ENCODE assay signal across 33 mouse cellular contexts in the genomic region with DNA sequence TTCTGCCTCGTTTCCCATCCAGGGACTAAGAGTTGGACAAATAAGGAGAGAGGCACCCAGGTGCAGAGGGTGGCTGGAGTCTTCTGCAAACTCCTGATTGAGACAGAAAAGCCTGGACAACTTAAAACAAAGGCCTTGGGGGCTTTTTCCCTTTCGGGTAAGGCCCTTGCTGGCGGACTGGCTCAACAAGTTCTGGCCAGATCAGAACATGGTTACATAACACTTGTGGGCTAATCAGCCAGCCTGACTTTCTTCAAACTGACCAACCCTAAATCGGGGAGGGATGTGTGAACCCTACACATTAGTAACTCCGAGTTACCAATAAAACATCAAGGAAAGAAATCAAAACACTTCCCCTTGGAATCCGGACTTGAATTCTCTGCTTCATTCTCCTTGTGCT. TPM values are rescaled to one million over a fixed set of nuclear protein-coding genes. Genes with fewer than 3 reads are reported as not detected.
DNase-seq lines count a peak whose midpoint lies in the region; ATAC-seq and TF ChIP-seq lines count a peak whose summit lies in the region.
"Had no signal": no experiment of that assay in that cellular context is flagged by ENCODE, and none has a peak within 500 bp of the region (broad histone marks: within the 10 kb centered on the region; RNA-seq: fewer than 3 reads in every experiment).

No protein-coding gene starts in this region.

- no peaks in the 10 kb centered on the region for H3K36me3 ChIP-seq in lung, embryonic 16.5 days (ENCODE audit: control insufficient read depth, insufficient read depth, low read length)
- no peaks in the 10 kb centered on the region for H3K36me3 ChIP-seq in ES-Bruce4 (ENCODE audit: control insufficient read depth, insufficient read depth, low read length, poor library complexity, severe bottlenecking)
- H3K36me3 ChIP-seq: embryonic facial prominence, embryonic 12.5 days; forebrain, embryonic 10.5 days; forebrain, embryonic 15.5 days; heart, embryonic 13.5 days; hindbrain, embryonic 15.5 days; limb, embryonic 10.5 days; limb, embryonic 15.5 days; midbrain, embryonic 15.5 days; neural tube, embryonic 15.5 days had no signal

- no peak overlapping the region for H3K4me3 ChIP-seq in lung, embryonic 16.5 days (ENCODE audit: low read length)
- H3K4me3 ChIP-seq in ES-Bruce4 (ENCODE audit: low read depth, low read length) = no peak overlapping the region
- H3K4me3 ChIP-seq: embryonic facial prominence, embryonic 12.5 days; forebrain, embryonic 10.5 days; forebrain, embryonic 15.5 days; heart, embryonic 13.5 days; hindbrain, embryonic 15.5 days; limb, embryonic 10.5 days; limb, embryonic 15.5 days; midbrain, embryonic 15.5 days; neural tube, embryonic 15.5 days had no signal

- H3K27me3 ChIP-seq in lung, embryonic 16.5 days (ENCODE audit: control insufficient read depth, insufficient read depth, low read depth, low read length) = no peaks in the 10 kb centered on the region
- H3K27me3 ChIP-seq in ES-Bruce4 (ENCODE audit: control insufficient read depth, insufficient read depth, low read length, poor library complexity, severe bottlenecking) = no peaks in the 10 kb centered on the region
- H3K27me3 ChIP-seq: embryonic facial prominence, embryonic 12.5 days; forebrain, embryonic 15.5 days; heart, embryonic 13.5 days; hindbrain, embryonic 15.5 days; limb, embryonic 15.5 days; midbrain, embryonic 15.5 days; neural tube, embryonic 15.5 days had no signal

- H3K9ac ChIP-seq in lung, embryonic 16.5 days (ENCODE audit: low read length) = peak overlapping the region; percentile 1; the same call in 1 of the 2 replicates
- H3K9ac ChIP-seq in ES-Bruce4 (ENCODE audit: low read depth, poor library complexity, severe bottlenecking) = peak overlapping the region; percentile 41; the same call in 1 of the 2 replicates
- H3K9ac ChIP-seq: embryonic facial prominence, embryonic 12.5 days; forebrain, embryonic 15.5 days; heart, embryonic 13.5 days; hindbrain, embryonic 15.5 days; limb, embryonic 15.5 days; liver, embryonic 14.5 days; midbrain, embryonic 15.5 days; neural tube, embryonic 15.5 days had no signal

- peaks cover 2% of the 10 kb centered on the region; the same call in 1 of the 2 replicates for H3K4me1 ChIP-seq in lung, embryonic 16.5 days (replicated peaks; ENCODE audit: control insufficient read depth, insufficient read depth, low read length)
- peaks cover 4% of the 10 kb centered on the region for H3K4me1 ChIP-seq in ES-Bruce4 (ENCODE audit: control insufficient read depth, insufficient read depth, low read length)
- H3K4me1 ChIP-seq: forebrain, embryonic 15.5 days; hindbrain, embryonic 15.5 days; midbrain, embryonic 15.5 days; neural tube, embryonic 15.5 days had no signal

- TF ChIP-seq EP300 in ES-Bruce4 (IDR thresholded peaks at IDR 0.05; ENCODE audit: insufficient read depth, low read depth, low read length) = no peak

- 43% methylated on average over 6 of the region's 6 CpGs for WGBS in lung, embryonic 16.5 days

- H3K27ac ChIP-seq in lung, embryonic 16.5 days (ENCODE audit: low read length) = peak overlapping the region; percentile 41; the same call in 1 of the 2 replicates
- H3K27ac ChIP-seq in ES-Bruce4 (ENCODE audit: insufficient read depth, low read length) = no peak overlapping the region
- H3K27ac ChIP-seq: embryonic facial prominence, embryonic 12.5 days; forebrain, embryonic 10.5 days; forebrain, embryonic 15.5 days; heart, embryonic 13.5 days; hindbrain, embryonic 15.5 days; kidney, postnatal 0 days; limb, embryonic 10.5 days; limb, embryonic 15.5 days; liver, embryonic 14.5 days; midbrain, embryonic 15.5 days; neural tube, embryonic 15.5 days had no signal

- no peaks in the 10 kb centered on the region for H3K9me3 ChIP-seq in lung, embryonic 16.5 days (ENCODE audit: control insufficient read depth, low read length)
- H3K9me3 ChIP-seq in ES-Bruce4 (replicated peaks; ENCODE audit: control insufficient read depth, insufficient read depth, low read length, poor library complexity, severe bottlenecking) = no peaks in the 10 kb centered on the region
- H3K9me3 ChIP-seq: embryonic facial prominence, embryonic 12.5 days; forebrain, embryonic 10.5 days; forebrain, embryonic 15.5 days; heart, embryonic 13.5 days; hindbrain, embryonic 15.5 days; limb, embryonic 10.5 days; limb, embryonic 15.5 days; midbrain, embryonic 15.5 days; neural tube, embryonic 15.5 days had no signal

- H3K4me2 ChIP-seq in lung, embryonic 16.5 days (ENCODE audit: low read depth, low read length) = no peak overlapping the region
- H3K4me2 ChIP-seq: embryonic facial prominence, embryonic 12.5 days; forebrain, embryonic 15.5 days; heart, embryonic 13.5 days; hindbrain, embryonic 15.5 days; limb, embryonic 15.5 days; midbrain, embryonic 15.5 days; neural tube, embryonic 15.5 days had no signal

- TF ChIP-seq CTCF in ES-Bruce4 (IDR thresholded peaks at IDR 0.05; ENCODE audit: low read depth, low read length) = no peak

- no peak for ATAC-seq in lung, embryonic 16.5 days (ENCODE audit: low read depth)
- ATAC-seq in inflammation-experienced regulatory T-cells, adult 6 months = no peak
- ATAC-seq: forebrain, embryonic 15.5 days; midbrain, embryonic 15.5 days had no signal

- no peak for TF ChIP-seq POLR2A in ES-Bruce4 (IDR thresholded peaks at IDR 0.05; ENCODE audit: insufficient read depth, low read length)

- no peak for DNase-seq in lung, postnatal 4 days
- DNase-seq in NIH3T3 (ENCODE audit: low read depth) = peak; percentile 32
- DNase-seq in lung, postnatal 36 days = peak; percentile 49
- DNase-seq in gastrocnemius, adult 8-10 months (ENCODE audit: low spot score in 2 of 2) = no peak
- DNase-seq: adrenal gland, postnatal 25 days; B cell, adult 2 months; cerebellum, adult 11-12 months; cerebellum, adult 9-11 months; embryo, embryonic 11 days; gastrocnemius, postnatal 36 days; heart, postnatal 10 days; kidney, adult 2 months; kidney, postnatal 4 days; layer of hippocampus, postnatal 36 days; retina, postnatal 1 day; right cerebral cortex, postnatal 14 days; thymus, adult 18-20 months; thymus, postnatal 25 days had no signal

RNA-seq across cellular contexts. Expression of a gene that starts 25.0 kb away (rescaled TPM):
- 5.0 and 5.4 TPM in 2 replicates for polyA plus RNA-seq in lung, embryonic 16.5 days (2015; fragmentation: Nextera tagmentation; extraction: Ambion mirVana)
- polyA plus RNA-seq in ES-Bruce4 (2011; ENCODE audit: insufficient read depth, insufficient read length, low read depth, missing spikeins) = 1.9 and 3.6 TPM in 2 replicates
- not detected for polyA plus RNA-seq in inflammation-experienced regulatory T-cells, adult 6 months (2017; shearing (Covaris generic))
- total RNA-seq in gastrocnemius, adult 8-10 months (2022) = 1 to 10 TPM; 1.3 to 1.7 (median 1.6) TPM

RNA-seq across cellular contexts. Expression of a gene that starts 25.2 kb away (rescaled TPM):
- polyA plus RNA-seq in lung, embryonic 16.5 days (2015; fragmentation: Nextera tagmentation; extraction: Ambion mirVana) = 10.6 and 12.8 TPM in 2 replicates
- polyA plus RNA-seq in ES-Bruce4 (2011; ENCODE audit: insufficient read depth, insufficient read length, low read depth, missing spikeins) = 3.4 and 4.1 TPM in 2 replicates
- polyA plus RNA-seq in inflammation-experienced regulatory T-cells, adult 6 months (2017; shearing (Covaris generic)) = not detected
- 1 to 10 TPM; 6.0 to 9.0 (median 7.1) TPM for total RNA-seq in gastrocnemius, adult 8-10 months (2022)

RNA-seq across cellular contexts. Expression of a gene that starts 35.3 kb away (rescaled TPM):
- 0.89 and 1.2 TPM in 2 replicates for polyA plus RNA-seq in lung, embryonic 16.5 days (2015; fragmentation: Nextera tagmentation; extraction: Ambion mirVana)
- polyA plus RNA-seq in ES-Bruce4 (2011; ENCODE audit: insufficient read depth, insufficient read length, low read depth, missing spikeins) = 1.3 and 2.9 TPM in 2 replicates
- not detected for polyA plus RNA-seq in inflammation-experienced regulatory T-cells, adult 6 months (2017; shearing (Covaris generic))
- total RNA-seq in gastrocnemius, adult 8-10 months (2022) = under 1 TPM in 3 of 4 experiments, not detected in 1; 0.48 to 0.56 (median 0.54) TPM
- polyA plus RNA-seq: forebrain, embryonic 10.5 days; intestine, embryonic 14.5 days had no signal

RNA-seq across cellular contexts. Expression of a gene that starts 37.6 kb away (rescaled TPM):
- 24.1 and 25.3 TPM in 2 replicates for polyA plus RNA-seq in lung, embryonic 16.5 days (2015; fragmentation: Nextera tagmentation; extraction: Ambion mirVana)
- polyA plus RNA-seq in ES-Bruce4 (2011; ENCODE audit: insufficient read depth, insufficient read length, low read depth, missing spikeins) = 102 and 103 TPM in 2 replicates
- 10 to 100 TPM; 27.3 to 28.4 (median 27.7) TPM for polyA plus RNA-seq in inflammation-experienced regulatory T-cells, adult 6 months (2017; shearing (Covaris generic))
- 10 to 100 TPM; 27.8 to 38.4 (median 35.3) TPM for total RNA-seq in gastrocnemius, adult 8-10 months (2022)

RNA-seq across cellular contexts. Expression of a gene that starts 39.0 kb away (rescaled TPM):
- polyA plus RNA-seq in lung, embryonic 16.5 days (2015; fragmentation: Nextera tagmentation; extraction: Ambion mirVana) = 69.3 and 70.6 TPM in 2 replicates
- 198 and 221 TPM in 2 replicates for polyA plus RNA-seq in ES-Bruce4 (2011; ENCODE audit: insufficient read depth, insufficient read length, low read depth, missing spikeins)
- polyA plus RNA-seq in inflammation-experienced regulatory T-cells, adult 6 months (2017; shearing (Covaris generic)) = 10 to 100 TPM; 21.8 to 38.0 (median 32.0) TPM
- total RNA-seq in gastrocnemius, adult 8-10 months (2022) = 10 to 100 TPM; 25.7 to 29.4 (median 28.3) TPM

Comparison
In these comparisons a context has a peak if more than half of its experiments do, and no peak if none do; other contexts are left out.
1. DNase-seq: peak in NIH3T3 (single experiment) and lung, postnatal 36 days (single experiment); none in lung, postnatal 4 days (0 of 2) and gastrocnemius, adult 8-10 months (0 of 2).